Mouse (Mus musculus) kidney, adult 18-20 months (tissue): ENCODE data around the gene Ndufs3.
A peak's percentile ranks its signal among the peaks of the same experiment; 100 is the strongest.
"Not testable (repeated sequence)": the region's sequence is repeated elsewhere in the genome, so short reads cannot be mapped to it uniquely, and the experiment has no call there.

Experiments used
- DNase-seq: peaks from one replicate; pipeline ENCODE4 v3.0.0; 2021

Gene Ndufs3

GRCm38 (mm10) chr2:90904856-90905224, 213 bp upstream of the Ndufs3 start:
- no peak for DNase-seq

GRCm38 (mm10) chr2:90903398-90903797, 1.2 kb downstream of the Ndufs3 start:
- DNase-seq = no peak

- DNase-seq = not testable (repeated sequence)
These were observed 10.3 kb downstream of the Ndufs3 start for GRCm38 (mm10) chr2:90894299-90894677.

- no peak for DNase-seq
These were observed 10.8 kb downstream of the Ndufs3 start for GRCm38 (mm10) chr2:90893673-90894298.

- DNase-seq = peak; percentile 58
These were observed 14.8 kb downstream of the Ndufs3 start for GRCm38 (mm10) chr2:90889550-90890548.

GRCm38 (mm10) chr2:90887627-90888026, 17.0 kb downstream of the Ndufs3 start:
- no peak for DNase-seq

GRCm38 (mm10) chr2:90886436-90886835, 18.2 kb downstream of the Ndufs3 start:
- no peak for DNase-seq

- DNase-seq = peak; percentile 21
These were observed 19.2 kb downstream of the Ndufs3 start, which contains the start of gene C1qtnf4 for GRCm38 (mm10) chr2:90885218-90886041. Gene C1qtnf4 (plus strand): TSS chr2:90885860.

- DNase-seq = no peak
These were observed 22.8 kb downstream of the Ndufs3 start for GRCm38 (mm10) chr2:90881824-90882223.

GRCm38 (mm10) chr2:90880144-90880785, 24.4 kb downstream of the Ndufs3 start:
- no peak for DNase-seq

- no peak for DNase-seq
These were observed 25.2 kb downstream of the Ndufs3 start for GRCm38 (mm10) chr2:90879419-90879818.

GRCm38 (mm10) chr2:90877584-90878259, 26.9 kb downstream of the Ndufs3 start:
- DNase-seq = no peak

- DNase-seq = no peak
These were observed 29.4 kb downstream of the Ndufs3 start for GRCm38 (mm10) chr2:90875239-90875638.

- DNase-seq = no peak
These were observed 30.6 kb downstream of the Ndufs3 start for GRCm38 (mm10) chr2:90874025-90874424.

- no peak for DNase-seq
These were observed 33.3 kb downstream of the Ndufs3 start for GRCm38 (mm10) chr2:90871180-90871961.

GRCm38 (mm10) chr2:90870136-90870601, 34.5 kb downstream of the Ndufs3 start:
- no peak for DNase-seq

- peak; percentile 81 for DNase-seq
These were observed 38.1 kb downstream of the Ndufs3 start for GRCm38 (mm10) chr2:90866524-90866923.

GRCm38 (mm10) chr2:90864184-90864583, 40.4 kb downstream of the Ndufs3 start:
- DNase-seq = no peak

GRCm38 (mm10) chr2:90861486-90861885, 43.1 kb downstream of the Ndufs3 start:
- DNase-seq = no peak

- no peak for DNase-seq
These were observed 54.2 kb downstream of the Ndufs3 start for GRCm38 (mm10) chr2:90850401-90850800.

- no peak for DNase-seq
These were observed 56.3 kb downstream of the Ndufs3 start for GRCm38 (mm10) chr2:90848331-90848730.
